Mouse (Mus musculus) MEL (cell line): ENCODE measurements around the gene Il34. TPM values are rescaled to one million over a fixed set of nuclear protein-coding genes. Genes with fewer than 3 reads are reported as not detected.

Experiments used
- DNase-seq: peaks from one replicate; pipeline ENCODE4 v3.0.0; 2011; ENCODE audit warnings: low read depth, low spot score
- H3K27ac ChIP-seq: 2 replicates; pipeline ENCODE4 v1.5.1; 2012; ENCODE audit warnings: low read depth, mild to moderate bottlenecking, control low read depth, low read length, moderate library complexity; ENCODE audit not compliant: control insufficient read depth
- H3K27me3 ChIP-seq, 2 experiments: fragments of 150-350 bp in 1 of 2; sonication (generic) in 1 of 2; 2 replicates each; pipeline ENCODE4 v1.6.1; 2012; ENCODE audit warnings: low read length in 2 of 2, mild to moderate bottlenecking in 2 of 2, improper control_type of control experiment in 1 of 2, moderate library complexity in 1 of 2; ENCODE audit not compliant: insufficient read depth in 2 of 2, control insufficient read depth in 1 of 2
- H3K36me3 ChIP-seq, 2 experiments: 2 replicates each; pipeline ENCODE4 v1.6.1; 2012 to 2014; ENCODE audit warnings: low read length in 2 of 2, improper control_type of control experiment in 1 of 2, inconsistent platforms in 1 of 2, mild to moderate bottlenecking in 1 of 2; ENCODE audit not compliant: insufficient read depth in 2 of 2, control insufficient read depth in 1 of 2
- H3K4me1 ChIP-seq, 2 experiments: fragments of 150-350 bp in 1 of 2; sonication (generic) in 1 of 2; 2 replicates each; pipeline ENCODE4 v1.6.1; 2012; ENCODE audit warnings: low read length in 2 of 2, improper control_type of control experiment in 1 of 2, mild to moderate bottlenecking in 1 of 2; ENCODE audit not compliant: insufficient read depth in 2 of 2, control insufficient read depth in 1 of 2
- H3K4me3 ChIP-seq, 2 experiments: fragments of 150-350 bp in 1 of 2; sonication (generic) in 1 of 2; 2 replicates each; pipeline ENCODE4 v1.5.1; 2012; ENCODE audit warnings: low read depth in 2 of 2, low read length in 2 of 2, mild to moderate bottlenecking in 2 of 2, moderate library complexity in 2 of 2, control low read depth in 1 of 2, improper control_type of control experiment in 1 of 2; ENCODE audit not compliant: control insufficient read depth in 1 of 2, insufficient read depth in 1 of 2
- H3K79me2 ChIP-seq: 2 replicates; pipeline ENCODE4 v1.6.1; 2012; ENCODE audit warnings: mild to moderate bottlenecking, low read length, moderate library complexity; ENCODE audit not compliant: control insufficient read depth, poor library complexity, insufficient read depth
- H3K9ac ChIP-seq: 2 replicates; pipeline ENCODE4 v1.6.1; 2012; ENCODE audit warnings: low read depth, mild to moderate bottlenecking, control low read depth, low read length, moderate library complexity; ENCODE audit not compliant: control insufficient read depth, poor library complexity, severe bottlenecking
- H3K9me3 ChIP-seq: fragments of 150-350 bp; sonication (generic); replicated peaks from 2 replicates; pipeline ENCODE4 v1.6.1; 2012; ENCODE audit warnings: mild to moderate bottlenecking, low read length, improper control_type of control experiment, moderate library complexity; ENCODE audit not compliant: insufficient read depth
- BHLHE40 ChIP-seq: IDR thresholded peaks from 2 replicates; pipeline ENCODE4 v1.6.1; 2012; ENCODE audit warnings: low read depth, mild to moderate bottlenecking, inconsistent platforms, low read length, improper control_type of control experiment, borderline replicate concordance
- EP300 ChIP-seq, 2 experiments: IDR thresholded peaks; 2 replicates each; pipeline ENCODE4 v1.6.1; 2011; ENCODE audit warnings: improper control_type of control experiment in 2 of 2, low read length in 2 of 2, low read depth in 1 of 2, mild to moderate bottlenecking in 1 of 2
- GATA1 ChIP-seq: IDR thresholded peaks from 2 replicates; pipeline ENCODE4 v1.6.1; 2011; ENCODE audit warnings: low read depth, low read length, improper control_type of control experiment
- KAT2A ChIP-seq: conservative IDR thresholded peaks from 2 replicates; pipeline ENCODE4 v1.6.1; 2012; ENCODE audit warnings: low read depth, low read length, improper control_type of control experiment, inconsistent platforms
- MAZ ChIP-seq: IDR thresholded peaks from 2 replicates; pipeline ENCODE4 v1.6.1; 2012; ENCODE audit warnings: low read depth, mild to moderate bottlenecking, inconsistent platforms, low read length, improper control_type of control experiment
- MEF2A ChIP-seq: IDR thresholded peaks from 2 replicates; pipeline ENCODE4 v1.6.1; 2014; ENCODE audit warnings: low read depth, mild to moderate bottlenecking, inconsistent platforms, low read length, improper control_type of control experiment; ENCODE audit not compliant: poor library complexity, insufficient replicate concordance, severe bottlenecking; ENCODE audit errors: extremely low read depth
- MXI1 ChIP-seq: IDR thresholded peaks from 2 replicates; pipeline ENCODE4 v1.6.1; 2011; ENCODE audit warnings: mild to moderate bottlenecking, low read depth, low read length, improper control_type of control experiment
- MYC ChIP-seq: IDR thresholded peaks from 2 replicates; pipeline ENCODE4 v1.6.1; 2011; ENCODE audit warnings: low read depth, mild to moderate bottlenecking, low read length, improper control_type of control experiment, moderate library complexity
- POLR2A ChIP-seq, 2 experiments: IDR thresholded peaks; 2 replicates each; pipeline ENCODE4 v1.6.1; 2011 to 2012; ENCODE audit warnings: low read length in 2 of 2, mild to moderate bottlenecking in 2 of 2, control low read depth in 1 of 2, improper control_type of control experiment in 1 of 2, low read depth in 1 of 2, moderate library complexity in 1 of 2; ENCODE audit not compliant: control insufficient read depth in 1 of 2, insufficient read depth in 1 of 2, poor library complexity in 1 of 2
- RCOR1 ChIP-seq: IDR thresholded peaks from 2 replicates; pipeline ENCODE4 v1.6.1; 2012; ENCODE audit warnings: low read depth, mild to moderate bottlenecking, inconsistent platforms, low read length, improper control_type of control experiment
- TCF12 ChIP-seq: IDR thresholded peaks from 2 replicates; pipeline ENCODE4 v1.6.1; 2014; ENCODE audit warnings: low read depth, mild to moderate bottlenecking, inconsistent platforms, low read length, improper control_type of control experiment, moderate library complexity
- ZKSCAN1 ChIP-seq: IDR thresholded peaks from 2 replicates; pipeline ENCODE4 v1.6.1; 2012; ENCODE audit warnings: low read depth, mild to moderate bottlenecking, inconsistent platforms, low read length, improper control_type of control experiment, moderate library complexity
- ZMIZ1 ChIP-seq: IDR thresholded peaks from 2 replicates; pipeline ENCODE4 v1.6.1; 2012; ENCODE audit warnings: low read depth, mild to moderate bottlenecking, inconsistent platforms, low read length, improper control_type of control experiment, moderate library complexity
- ZNF384 ChIP-seq: IDR thresholded peaks from 2 replicates; pipeline ENCODE4 v1.6.1; 2012; ENCODE audit warnings: low read depth, mild to moderate bottlenecking, inconsistent platforms, low read length, improper control_type of control experiment
- polyA plus RNA-seq, 2 experiments: library from polyadenylated mRNA; stranded (reverse) in 1 of 2; unstranded in 1 of 2; fragments of >175 nt in 1 of 2; fragments of >200 nt in 1 of 2; gene quantifications; 2 replicates each; pipeline versions ENCODE4 v1.2.1 to v1.2.4; 2012; ENCODE audit warnings: low replicate concordance in 2 of 2, low read depth in 1 of 2; ENCODE audit not compliant: insufficient read length in 2 of 2, insufficient read depth in 1 of 2, missing spikeins in 1 of 2
- total RNA-seq: library from RNA; depleted of rRNA; stranded (reverse); fragments of 300-350 nt; gene quantifications from 2 replicates; pipeline ENCODE4 v1.2.3, GENCODE M21; 2012

Gene Il34
- total and polyA plus RNA-seq, 3 experiments: 0.12 to 0.18 TPM; not detected in 1

GRCm38 (mm10) chr8:110756196-110756595, 49.5 kb downstream of the Il34 start:
- TF ChIP-seq ZNF384 (no peak), RCOR1 (no peak)
- TF ChIP-seq, all 39 proteins: peak for 0
- H3K9ac ChIP-seq: no peak overlapping the region
- H3K36me3 ChIP-seq: peaks cover 0 to 6% of the 10 kb centered on the region in 2 experiments; a peak in 2 of 4 replicates
- H3K27me3 ChIP-seq: no peaks in the 10 kb centered on the region
- no peak for DNase-seq
- H3K4me1 ChIP-seq: peaks cover 0 to 30% of the 10 kb centered on the region in 2 experiments; a peak in 3 of 4 replicates
- H3K79me2 ChIP-seq: no peaks in the 10 kb centered on the region; the same call in 1 of the 2 replicates
- H3K27ac ChIP-seq: no peak overlapping the region
- no peaks in the 10 kb centered on the region for H3K9me3 ChIP-seq
- no peak overlapping the region for H3K4me3 ChIP-seq

- Histone ChIP-seq H3K79me2 (no peaks in the 10 kb centered on the region; the same call in 1 of the 2 replicates), H3K4me1 (peaks cover 0 to 28% of the 10 kb centered on the region in 2 experiments; a peak in 3 of 4 replicates), H3K36me3 (peaks cover 0 to 4% of the 10 kb centered on the region in 2 experiments; a peak in 2 of 4 replicates), H3K9me3 (no peaks in the 10 kb centered on the region), H3K9ac (no peak overlapping the region), H3K4me3 (no peak overlapping the region), H3K27ac (no peak overlapping the region), H3K27me3 (no peaks in the 10 kb centered on the region)
- TF ChIP-seq ZMIZ1 (no peak), GATA1 (no peak), BHLHE40 (no peak), MYC (no peak), MAZ (no peak), KAT2A (no peak), MEF2A (no peak), RCOR1 (no peak), POLR2A (IDR thresholded peaks at IDR 0.05; ENCODE audit: control insufficient read depth in 1 of 2, insufficient read depth in 1 of 2, low read depth in 1 of 2, low read length in 2 of 2, poor library complexity in 1 of 2) (no peak), MXI1 (no peak), EP300 (IDR thresholded peaks at IDR 0.05; ENCODE audit: low read depth in 1 of 2, low read length in 2 of 2) (no peak), TCF12 (no peak), ZKSCAN1 (no peak)
- DNase-seq: no peak
These were observed 50.1 kb downstream of the Il34 start for GRCm38 (mm10) chr8:110755511-110756170.
